Mouse (Mus musculus) adrenal gland, adult 18-20 months (tissue): ENCODE data around the gene Nr5a2. TPM values are rescaled to one million over a fixed set of nuclear protein-coding genes. Genes with fewer than 3 reads are reported as not detected.
"Not testable (repeated sequence)": the region's sequence is repeated elsewhere in the genome, so short reads cannot be mapped to it uniquely, and the experiment has no call there.

ENCODE experiments used
- DNase-seq, 2 experiments: peaks; one replicate each; pipeline ENCODE4 v3.0.0; 2021 to 2022; ENCODE audit warnings: low spot score in 2 of 2
- total RNA-seq, 2 experiments: library from RNA; stranded (reverse); gene quantifications; 1 replicate in 1 of 2; 2 replicates in 1 of 2; pipeline ENCODE4 v1.2.3; 2021

Nr5a2 gene
- total RNA-seq, 2 experiments from 2014 or later = 1.2 to 1.3 TPM

DNA sequence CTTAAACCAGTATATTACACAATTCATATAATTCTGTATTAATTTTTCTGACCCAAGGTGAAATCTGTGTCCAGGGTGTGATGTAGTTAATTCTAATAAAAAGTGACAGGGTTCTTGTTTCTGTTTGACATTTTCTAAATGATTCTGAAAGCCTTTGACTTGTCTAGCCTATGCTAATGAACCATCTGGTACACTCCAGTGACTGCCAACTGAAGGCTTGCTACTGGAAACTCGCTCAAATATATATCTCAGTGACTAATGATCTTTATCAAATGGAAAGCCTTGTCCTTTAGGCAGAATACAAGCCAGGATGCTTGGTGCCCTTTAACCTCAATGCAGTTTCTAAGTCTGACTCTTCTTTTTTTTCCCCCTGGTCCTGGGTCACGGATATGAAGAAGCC, 114.2 kb downstream of the Nr5a2 start:
- DNase-seq = no peak

DNA sequence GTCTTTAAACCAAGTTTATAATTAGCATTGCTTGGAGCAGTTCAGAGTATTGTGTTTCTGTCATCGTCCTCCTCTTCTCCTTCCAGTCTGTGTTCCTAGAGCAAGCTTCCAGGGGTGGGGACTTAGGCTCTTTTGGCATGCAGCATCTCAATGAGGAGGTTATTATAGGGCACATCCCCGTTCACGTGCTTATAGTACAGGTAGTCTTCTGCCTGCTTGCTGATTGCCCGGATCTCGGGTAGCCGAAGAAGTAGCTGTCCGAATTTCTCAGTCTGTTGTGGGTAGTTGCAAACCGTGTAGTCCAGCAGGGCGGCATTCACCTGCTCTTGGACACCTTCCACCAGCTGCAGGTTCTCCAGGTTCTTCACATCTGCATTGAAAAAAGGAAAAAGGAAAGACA, 114.9 kb downstream of the Nr5a2 start:
- DNase-seq = no peak

DNA sequence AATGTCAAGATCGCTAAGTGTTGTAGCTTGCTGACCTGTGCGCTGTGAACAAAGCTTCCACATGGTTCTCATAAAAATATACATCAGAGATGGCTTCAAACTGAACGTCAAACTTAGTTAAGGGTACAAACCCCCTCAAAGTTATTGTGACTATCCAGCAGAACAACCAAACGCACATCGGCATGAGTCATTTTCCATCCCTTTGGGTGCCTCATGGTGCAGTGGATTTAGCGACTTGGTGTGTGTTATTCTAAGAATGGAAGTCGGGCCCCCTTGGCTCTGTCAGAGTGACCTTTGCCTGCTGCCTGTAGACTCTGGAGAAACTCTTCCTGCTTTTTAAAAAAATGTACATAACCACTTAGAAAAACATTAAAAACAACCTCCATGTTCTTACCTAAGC, 119.7 kb downstream of the Nr5a2 start:
- no peak for DNase-seq

GRCm38 (mm10) chr1:136839202-136839601, 121.0 kb downstream of the Nr5a2 start:
- DNase-seq = peak; percentile 11 to 40

- no peak for DNase-seq
Measured at GRCm38 (mm10) chr1:136832305-136833152, 127.7 kb downstream of the Nr5a2 start.

- no peak for DNase-seq
Measured at GRCm38 (mm10) chr1:136830992-136831391, 129.3 kb downstream of the Nr5a2 start.

DNA sequence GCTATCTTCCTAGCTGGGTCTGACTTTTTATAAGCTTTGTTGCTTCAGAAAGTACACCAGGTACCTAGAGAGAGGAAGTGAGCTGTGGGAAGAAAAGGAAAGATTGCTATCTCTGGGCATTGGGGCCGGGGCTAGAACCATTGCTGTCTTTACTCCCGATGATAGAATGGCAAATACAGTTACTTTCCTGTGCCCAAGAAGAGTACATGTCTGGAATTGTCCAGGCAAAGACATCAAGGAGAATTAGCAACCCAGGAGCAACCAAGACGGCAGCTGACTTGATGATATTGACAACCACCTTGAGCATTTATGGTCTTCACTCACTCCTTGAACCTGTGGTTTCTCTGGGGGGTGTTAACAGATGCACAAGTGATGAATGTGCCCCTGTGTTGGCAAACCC, 130.3 kb downstream of the Nr5a2 start:
- DNase-seq = no peak

DNA sequence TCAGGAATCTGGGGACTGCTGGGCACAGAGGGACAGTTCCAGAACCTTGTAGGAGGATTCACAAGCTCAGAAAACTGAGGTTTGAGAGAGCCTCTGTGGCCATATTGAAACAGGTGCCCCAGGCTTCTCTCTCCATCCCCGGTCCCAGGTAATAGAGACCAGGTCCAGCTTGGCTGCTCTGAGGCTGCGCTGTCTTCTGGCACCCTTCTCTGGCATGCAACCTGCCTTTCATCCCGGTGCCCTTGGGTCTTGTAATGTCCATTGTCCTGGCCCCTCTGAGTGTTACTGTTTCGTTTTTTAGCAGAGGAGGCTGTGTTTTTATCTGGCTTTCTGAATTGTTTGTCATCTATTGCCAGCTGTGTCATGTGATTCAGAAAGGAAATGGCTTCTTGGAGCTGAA, 136.4 kb downstream of the Nr5a2 start:
- no peak for DNase-seq

GRCm38 (mm10) chr1:136800625-136801024, 159.6 kb downstream of the Nr5a2 start:
- no peak for DNase-seq

DNA sequence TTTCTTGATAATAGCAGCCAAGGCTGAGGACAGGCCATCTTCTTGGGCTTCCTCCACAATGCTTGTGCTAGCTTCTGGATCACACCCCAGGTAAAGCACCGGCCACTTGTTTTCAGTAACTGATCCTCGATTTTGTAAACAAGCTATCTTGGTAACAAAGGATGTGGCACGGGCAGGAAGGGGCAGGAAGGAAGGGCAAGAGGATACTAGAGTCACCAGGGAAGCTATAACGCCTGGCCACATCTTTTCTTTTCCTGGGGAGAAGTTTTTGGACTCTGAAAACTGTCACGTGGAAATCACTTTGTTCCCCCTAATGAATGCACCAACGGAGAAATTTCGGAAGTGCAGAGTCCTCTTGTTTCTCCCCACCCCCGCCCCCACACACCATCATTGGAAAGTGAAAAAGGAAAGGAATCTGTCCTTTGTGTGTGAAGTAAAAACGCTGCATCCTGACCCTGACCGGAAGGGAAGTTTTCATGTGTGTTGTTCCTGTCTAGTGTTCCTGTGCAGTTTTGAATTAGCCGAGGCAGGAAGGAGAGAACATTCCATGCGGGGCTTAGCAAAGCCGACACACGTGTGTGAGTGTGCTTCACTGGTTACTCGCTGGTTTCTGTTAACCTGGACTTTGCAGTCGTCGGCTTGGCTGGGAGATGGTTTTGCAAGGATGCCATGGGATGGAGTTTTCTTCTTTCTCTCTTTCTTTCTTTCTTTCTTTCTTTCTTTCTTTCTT, 163.7 kb downstream of the Nr5a2 start:
- DNase-seq = no peak

GRCm38 (mm10) chr1:136792957-136793883, 167.0 kb downstream of the Nr5a2 start:
- not testable (repeated sequence) for DNase-seq
